Mouse (Mus musculus): ENCODE data around the gene Crygs.

DNA sequence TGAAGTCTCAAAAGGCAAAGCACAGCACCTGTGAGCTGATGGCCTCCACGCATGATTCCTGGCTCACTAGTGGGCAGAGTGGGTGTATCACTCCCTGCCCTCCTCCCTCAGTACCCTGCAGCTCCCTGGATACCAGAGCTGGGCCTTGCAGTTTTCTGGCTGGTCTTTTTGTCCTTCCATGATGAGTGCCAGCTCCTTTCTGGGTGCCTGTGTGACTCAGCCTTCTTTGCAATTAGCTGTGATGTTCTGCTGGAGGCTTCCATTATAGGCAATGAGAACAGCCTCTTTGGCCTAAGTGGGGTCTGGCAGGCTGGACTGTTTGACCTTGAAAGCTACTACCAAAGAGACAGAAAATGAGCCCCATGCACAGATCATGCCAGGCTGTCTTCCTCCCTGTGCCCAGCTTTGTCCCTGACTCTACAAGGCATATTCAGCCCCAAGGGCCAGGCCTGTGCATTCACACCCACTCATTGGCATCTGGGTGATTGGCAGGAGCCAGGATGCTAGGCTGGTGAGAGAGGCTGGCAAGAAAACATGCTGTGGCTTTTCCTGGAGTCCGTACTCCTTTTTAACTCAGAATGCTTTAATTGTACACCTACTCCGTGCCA is 32.0 kb downstream of the Crygs start:
- TF ChIP-seq CTCF (IDR thresholded peaks at IDR 0.05; ENCODE audit: control insufficient read depth, insufficient read depth, insufficient replicate concordance, low read depth, low read length) (no peak), POLR2A (IDR thresholded peaks at IDR 0.05; ENCODE audit: control insufficient read depth, low read depth, low read length) (no peak)

Data from testis, adult 2 months (tissue).